ENCODE assay signal across 9 mouse cellular contexts in the genomic region with DNA sequence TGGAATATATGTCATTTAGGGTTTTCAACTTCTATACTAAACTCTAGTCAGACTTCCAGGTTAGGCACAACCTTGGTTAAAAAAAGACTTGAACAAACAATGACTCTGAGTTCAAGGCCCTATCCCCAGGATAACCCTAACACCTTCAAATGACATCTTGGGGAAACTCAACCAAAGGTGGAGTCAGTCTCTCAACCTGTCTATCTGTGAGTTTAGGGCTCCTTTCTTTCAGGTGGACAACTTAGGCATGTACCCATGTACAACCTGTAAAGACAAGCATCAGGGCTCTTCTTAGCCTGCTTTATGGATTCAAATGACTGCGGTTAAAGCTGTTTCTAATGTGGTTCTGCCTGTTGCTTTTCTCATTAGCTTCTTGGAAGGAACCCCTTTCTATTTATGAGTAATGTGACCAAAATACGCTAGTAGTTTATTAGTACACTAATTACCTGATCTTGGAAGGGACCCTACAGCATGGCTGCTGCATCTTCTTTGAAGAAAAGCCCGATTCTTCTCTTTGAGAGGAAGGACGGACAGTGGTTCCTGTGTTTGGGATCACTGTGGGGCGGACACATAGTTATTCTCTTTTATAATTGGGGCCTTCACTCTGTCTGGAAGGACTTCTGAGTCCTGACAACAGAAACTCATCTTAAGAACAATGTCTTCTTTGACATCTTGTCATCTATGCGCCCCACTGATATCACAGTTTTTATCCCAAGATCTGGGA. TPM values are rescaled to one million over a fixed set of nuclear protein-coding genes. Genes with fewer than 3 reads are reported as not detected.
DNase-seq lines count a peak whose midpoint lies in the region; ATAC-seq and TF ChIP-seq lines count a peak whose summit lies in the region.
"Had no signal": no experiment of that assay in that cellular context is flagged by ENCODE, and none has a peak within 500 bp of the region (broad histone marks: within the 10 kb centered on the region; RNA-seq: fewer than 3 reads in every experiment).

No protein-coding gene starts in this region.

- WGBS in kidney, embryonic 14.5 days, result 94% methylated on average over 6 of the region's 6 CpGs
- 79% methylated on average over 6 of the region's 6 CpGs for WGBS in embryonic facial prominence, embryonic 12.5 days
- WGBS in embryonic facial prominence, embryonic 15.5 days, result 76% methylated on average over 6 of the region's 6 CpGs
- 82% methylated on average over 6 of the region's 6 CpGs for WGBS in liver, embryonic 14.5 days (ENCODE audit: insufficient replicate concordance)

- H3K4me1 ChIP-seq in kidney, embryonic 14.5 days (ENCODE audit: control insufficient read depth, insufficient read depth, low read length), result peaks cover 12% of the 10 kb centered on the region
- H3K4me1 ChIP-seq in embryonic facial prominence, embryonic 12.5 days, result peaks cover 16% of the 10 kb centered on the region; the same call in 1 of the 2 replicates
- peaks cover 19% of the 10 kb centered on the region for H3K4me1 ChIP-seq in embryonic facial prominence, embryonic 15.5 days
- peaks cover 15 to 32% of the 10 kb centered on the region in 2 experiments for H3K4me1 ChIP-seq in liver, embryonic 14.5 days (replicated peaks; ENCODE audit: control insufficient read depth in 2 of 2, insufficient read depth in 2 of 2, low read length in 1 of 2)

- DNase-seq in kidney, adult 11 months, result no peak
- no peak for DNase-seq in liver, embryonic 14.5 days (ENCODE audit: low read depth in 3 of 3, low spot score in 3 of 3)
- no peak for DNase-seq in spleen, adult 18-20 months
- no peak for DNase-seq in kidney, postnatal 14 days

- no peak for TF ChIP-seq CTCF in liver, embryonic 14.5 days (IDR thresholded peaks at IDR 0.05; ENCODE audit: low read depth)

- peak overlapping the region; percentile 69 for H3K9ac ChIP-seq in kidney, embryonic 14.5 days (ENCODE audit: low read depth, low read length)
- H3K9ac ChIP-seq in embryonic facial prominence, embryonic 12.5 days, result no peak overlapping the region
- H3K9ac ChIP-seq in embryonic facial prominence, embryonic 15.5 days, result no peak overlapping the region
- peak overlapping the region; percentile 81 for H3K9ac ChIP-seq in liver, embryonic 14.5 days (replicated peaks)

- no peaks in the 10 kb centered on the region for H3K36me3 ChIP-seq in kidney, embryonic 14.5 days (ENCODE audit: control insufficient read depth, insufficient read depth, low read length)
- no peaks in the 10 kb centered on the region for H3K36me3 ChIP-seq in embryonic facial prominence, embryonic 12.5 days
- no peaks in the 10 kb centered on the region for H3K36me3 ChIP-seq in embryonic facial prominence, embryonic 15.5 days
- no peaks in the 10 kb centered on the region for H3K36me3 ChIP-seq in liver, embryonic 14.5 days (replicated peaks; ENCODE audit: control insufficient read depth, insufficient read depth, low read depth)
- H3K36me3 ChIP-seq: G1E had no signal

- H3K27me3 ChIP-seq in kidney, embryonic 14.5 days (ENCODE audit: control insufficient read depth, insufficient read depth, low read length), result no peaks in the 10 kb centered on the region
- H3K27me3 ChIP-seq in embryonic facial prominence, embryonic 12.5 days, result no peaks in the 10 kb centered on the region
- no peaks in the 10 kb centered on the region for H3K27me3 ChIP-seq in embryonic facial prominence, embryonic 15.5 days
- no peaks in the 10 kb centered on the region for H3K27me3 ChIP-seq in liver, embryonic 14.5 days (ENCODE audit: control insufficient read depth, insufficient read depth, low read length)

- H3K4me2 ChIP-seq in kidney, embryonic 14.5 days (replicated peaks; ENCODE audit: low read depth, low read length), result peak overlapping the region; percentile 41; the same call in 1 of the 2 replicates
- H3K4me2 ChIP-seq in embryonic facial prominence, embryonic 12.5 days (replicated peaks), result peak overlapping the region; percentile 54
- peak overlapping the region; percentile 60; the same call in 1 of the 2 replicates for H3K4me2 ChIP-seq in embryonic facial prominence, embryonic 15.5 days (replicated peaks)
- H3K4me2 ChIP-seq in liver, embryonic 14.5 days (ENCODE audit: low read depth), result peak overlapping the region; percentile 80

- H3K9me3 ChIP-seq in kidney, embryonic 14.5 days (ENCODE audit: control insufficient read depth, low read length), result no peaks in the 10 kb centered on the region
- no peaks in the 10 kb centered on the region for H3K9me3 ChIP-seq in embryonic facial prominence, embryonic 12.5 days
- H3K9me3 ChIP-seq in embryonic facial prominence, embryonic 15.5 days (replicated peaks), result no peaks in the 10 kb centered on the region
- no peaks in the 10 kb centered on the region for H3K9me3 ChIP-seq in liver, embryonic 14.5 days (ENCODE audit: control insufficient read depth, low read length)
- H3K9me3 ChIP-seq: G1E had no signal

- H3K4me3 ChIP-seq in kidney, embryonic 14.5 days (ENCODE audit: low read length), result peak overlapping the region; percentile 39
- peak overlapping the region; percentile 38; the same call in 1 of the 2 replicates for H3K4me3 ChIP-seq in embryonic facial prominence, embryonic 12.5 days
- H3K4me3 ChIP-seq in embryonic facial prominence, embryonic 15.5 days (replicated peaks), result no peak overlapping the region
- H3K4me3 ChIP-seq in liver, embryonic 14.5 days (ENCODE audit: insufficient read depth in 1 of 2, low read depth in 2 of 2, low read length in 2 of 2), result peak overlapping the region; percentile 43 to 57

- peak overlapping the region; percentile 53; the same call in 1 of the 2 replicates for H3K27ac ChIP-seq in kidney, embryonic 14.5 days (ENCODE audit: low read depth, low read length)
- no peak overlapping the region; the same call in 1 of the 2 replicates for H3K27ac ChIP-seq in embryonic facial prominence, embryonic 12.5 days
- no peak overlapping the region for H3K27ac ChIP-seq in embryonic facial prominence, embryonic 15.5 days (replicated peaks)
- peak overlapping the region; percentile 97 for H3K27ac ChIP-seq in liver, embryonic 14.5 days

- ATAC-seq in kidney, embryonic 14.5 days (ENCODE audit: low FRiP score, low TSS enrichment), result no peak
- ATAC-seq in embryonic facial prominence, embryonic 12.5 days (ENCODE audit: insufficient number of reproducible peaks, insufficient read depth, low FRiP score, low TSS enrichment), result no peak
- ATAC-seq in embryonic facial prominence, embryonic 15.5 days (ENCODE audit: insufficient number of reproducible peaks, low FRiP score, low TSS enrichment, low read depth), result no peak
- ATAC-seq in liver, embryonic 14.5 days (ENCODE audit: insufficient read depth), result no peak

- TF ChIP-seq EP300 in liver, embryonic 14.5 days (IDR thresholded peaks at IDR 0.05; ENCODE audit: low read depth), result no peak

RNA-seq across cellular contexts. Expression of a gene that starts 1.6 kb away (rescaled TPM):
- 18.7 and 33.9 TPM in 2 replicates for polyA plus RNA-seq in kidney, embryonic 14.5 days (2014; fragmentation: Nextera tagmentation; extraction: Ambion mirVana)
- polyA plus RNA-seq in embryonic facial prominence, embryonic 12.5 days (2016; fragmentation: Nextera tagmentation; extraction: Ambion mirVana), result 15.2 and 17.7 TPM in 2 replicates
- 5.7 and 6.9 TPM in 2 replicates for polyA plus RNA-seq in embryonic facial prominence, embryonic 15.5 days (2015; fragmentation: Nextera tagmentation; extraction: Ambion mirVana)
- polyA plus RNA-seq in liver, embryonic 14.5 days (2012; rRNA removed), result 21.4 and 38.1 TPM in 2 replicates
- 11.2 and 12.4 TPM in 2 replicates for polyA plus RNA-seq in liver, embryonic 14.5 days (2014; fragmentation: Nextera tagmentation; extraction: Ambion mirVana)
- polyA plus RNA-seq: macrophage had no signal

RNA-seq across cellular contexts. Expression of a gene that starts 1.9 kb away (rescaled TPM):
- polyA plus RNA-seq in kidney, embryonic 14.5 days (2014; fragmentation: Nextera tagmentation; extraction: Ambion mirVana), result 81.2 and 125 TPM in 2 replicates
- polyA plus RNA-seq in embryonic facial prominence, embryonic 12.5 days (2016; fragmentation: Nextera tagmentation; extraction: Ambion mirVana), result 117 and 124 TPM in 2 replicates
- polyA plus RNA-seq in embryonic facial prominence, embryonic 15.5 days (2015; fragmentation: Nextera tagmentation; extraction: Ambion mirVana), result 33.6 and 33.8 TPM in 2 replicates
- polyA plus RNA-seq in liver, embryonic 14.5 days (2012; rRNA removed), result 35.2 and 55.3 TPM in 2 replicates
- polyA plus RNA-seq in liver, embryonic 14.5 days (2014; fragmentation: Nextera tagmentation; extraction: Ambion mirVana), result 15.5 and 18.0 TPM in 2 replicates
- polyA plus RNA-seq: macrophage had no signal

RNA-seq across cellular contexts. Expression of a gene that starts 3.4 kb away (rescaled TPM):
- 33.2 and 38.0 TPM in 2 replicates for polyA plus RNA-seq in kidney, embryonic 14.5 days (2014; fragmentation: Nextera tagmentation; extraction: Ambion mirVana)
- 26.8 and 29.2 TPM in 2 replicates for polyA plus RNA-seq in embryonic facial prominence, embryonic 12.5 days (2016; fragmentation: Nextera tagmentation; extraction: Ambion mirVana)
- polyA plus RNA-seq in embryonic facial prominence, embryonic 15.5 days (2015; fragmentation: Nextera tagmentation; extraction: Ambion mirVana), result 17.5 and 20.6 TPM in 2 replicates
- polyA plus RNA-seq in liver, embryonic 14.5 days (2012; rRNA removed), result 66.4 and 87.2 TPM in 2 replicates
- polyA plus RNA-seq in liver, embryonic 14.5 days (2014; fragmentation: Nextera tagmentation; extraction: Ambion mirVana), result 36.5 and 47.8 TPM in 2 replicates

RNA-seq across cellular contexts. Expression of a gene that starts 8.9 kb away (rescaled TPM):
- polyA plus RNA-seq in kidney, embryonic 14.5 days (2014; fragmentation: Nextera tagmentation; extraction: Ambion mirVana), result 14.1 and 26.0 TPM in 2 replicates
- polyA plus RNA-seq in embryonic facial prominence, embryonic 12.5 days (2016; fragmentation: Nextera tagmentation; extraction: Ambion mirVana), result 19.4 and 20.1 TPM in 2 replicates
- 3.1 and 4.0 TPM in 2 replicates for polyA plus RNA-seq in embryonic facial prominence, embryonic 15.5 days (2015; fragmentation: Nextera tagmentation; extraction: Ambion mirVana)
- 17.7 and 25.1 TPM in 2 replicates for polyA plus RNA-seq in liver, embryonic 14.5 days (2012; rRNA removed)
- polyA plus RNA-seq in liver, embryonic 14.5 days (2014; fragmentation: Nextera tagmentation; extraction: Ambion mirVana), result 1.0 and 3.1 TPM in 2 replicates
- polyA plus RNA-seq: macrophage had no signal

RNA-seq across cellular contexts. Expression of a gene that starts 9.2 kb away (rescaled TPM):
- 8.6 and 14.9 TPM in 2 replicates for polyA plus RNA-seq in kidney, embryonic 14.5 days (2014; fragmentation: Nextera tagmentation; extraction: Ambion mirVana)
- polyA plus RNA-seq in embryonic facial prominence, embryonic 12.5 days (2016; fragmentation: Nextera tagmentation; extraction: Ambion mirVana), result 8.0 and 8.3 TPM in 2 replicates
- 2.8 and 17.2 TPM in 2 replicates for polyA plus RNA-seq in embryonic facial prominence, embryonic 15.5 days (2015; fragmentation: Nextera tagmentation; extraction: Ambion mirVana)
- 8.7 and 17.9 TPM in 2 replicates for polyA plus RNA-seq in liver, embryonic 14.5 days (2012; rRNA removed)
- 12.0 TPM in 2 replicates for polyA plus RNA-seq in liver, embryonic 14.5 days (2014; fragmentation: Nextera tagmentation; extraction: Ambion mirVana)
- polyA plus RNA-seq: macrophage had no signal

Comparison
In these comparisons a context has a peak if more than half of its experiments do, and no peak if none do; other contexts are left out.
1. H3K27ac ChIP-seq: peak in kidney, embryonic 14.5 days (single experiment) and liver, embryonic 14.5 days (single experiment); none in embryonic facial prominence, embryonic 12.5 days (single experiment) and embryonic facial prominence, embryonic 15.5 days (single experiment).
2. H3K9ac ChIP-seq: peak in kidney, embryonic 14.5 days (single experiment) and liver, embryonic 14.5 days (single experiment); none in embryonic facial prominence, embryonic 12.5 days (single experiment) and embryonic facial prominence, embryonic 15.5 days (single experiment).
3. Peak in every context shown above with its lines, with median percentiles within 50 percentile points of each other: H3K4me2 ChIP-seq.